Mouse (Mus musculus) ZHBTc4 (cell line): ENCODE results near the gene Ropn1l.
A peak's percentile ranks its signal among the peaks of the same experiment; 100 is the strongest.

Experiments used
- DNase-seq: peaks from one replicate; pipeline ENCODE4 v3.0.0-alpha.2; 2011; ENCODE audit warnings: low read depth, low spot score

The Ropn1l gene

DNA sequence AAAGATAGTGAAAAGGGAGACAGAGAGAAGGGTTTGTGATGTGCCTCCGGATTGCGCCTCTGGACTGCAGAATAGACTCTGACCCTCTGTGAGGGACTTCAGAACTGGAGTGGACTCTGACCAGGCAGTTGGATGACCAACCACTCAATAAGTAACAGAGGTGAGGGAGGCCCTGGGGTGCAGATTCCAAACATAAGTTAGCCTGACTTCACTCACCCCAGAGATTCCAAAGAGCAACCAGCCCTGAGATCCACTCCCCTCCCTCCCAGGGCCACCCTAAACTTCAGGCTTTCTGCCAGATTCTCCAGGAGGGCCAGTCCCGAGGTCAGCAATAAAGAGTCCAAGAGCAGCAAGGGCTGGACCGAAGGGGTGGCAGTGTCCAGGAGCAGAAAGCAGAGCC, 46.0 kb downstream of the Ropn1l start:
- no peak for DNase-seq

DNA sequence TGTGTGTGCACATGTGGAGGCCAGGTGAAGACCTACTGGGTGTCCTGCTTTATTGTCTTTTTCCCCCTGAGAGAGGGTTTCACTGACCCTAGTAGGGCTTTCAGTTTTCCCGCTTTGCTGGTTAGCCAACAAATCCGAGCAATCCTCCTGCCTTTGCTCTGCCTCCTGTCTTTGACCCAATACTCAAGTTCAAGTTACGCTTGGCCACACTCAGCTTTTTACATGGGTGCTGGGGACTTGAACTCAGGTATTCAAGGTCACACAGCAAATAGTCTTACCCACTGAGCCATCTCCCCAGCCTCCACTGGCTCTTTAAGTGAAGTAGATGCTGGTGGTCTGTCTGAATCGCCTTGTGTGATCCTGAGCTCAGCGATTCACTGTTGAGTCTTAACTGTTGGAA, 46.7 kb downstream of the Ropn1l start:
- DNase-seq: no peak

DNA sequence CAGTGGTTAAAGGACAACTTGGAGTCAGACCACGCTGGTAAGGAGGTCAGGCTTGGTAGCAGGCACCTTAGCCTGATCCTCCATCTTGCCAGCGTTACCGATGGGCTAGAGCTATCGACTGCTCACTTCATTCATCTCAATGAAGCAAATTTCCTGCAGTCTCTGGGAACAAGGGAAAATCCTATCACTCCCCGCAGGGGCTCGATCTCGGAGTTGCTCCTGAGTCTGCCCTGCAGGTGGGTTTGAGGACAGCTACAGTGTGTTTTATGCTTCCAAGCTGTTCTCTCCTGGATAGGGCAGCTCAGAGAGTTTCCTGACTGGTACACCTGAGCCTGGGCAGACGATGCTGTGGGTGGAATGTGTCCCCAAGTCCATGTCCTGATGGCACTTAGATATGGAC, 49.2 kb downstream of the Ropn1l start:
- DNase-seq: peak; percentile 70

DNA sequence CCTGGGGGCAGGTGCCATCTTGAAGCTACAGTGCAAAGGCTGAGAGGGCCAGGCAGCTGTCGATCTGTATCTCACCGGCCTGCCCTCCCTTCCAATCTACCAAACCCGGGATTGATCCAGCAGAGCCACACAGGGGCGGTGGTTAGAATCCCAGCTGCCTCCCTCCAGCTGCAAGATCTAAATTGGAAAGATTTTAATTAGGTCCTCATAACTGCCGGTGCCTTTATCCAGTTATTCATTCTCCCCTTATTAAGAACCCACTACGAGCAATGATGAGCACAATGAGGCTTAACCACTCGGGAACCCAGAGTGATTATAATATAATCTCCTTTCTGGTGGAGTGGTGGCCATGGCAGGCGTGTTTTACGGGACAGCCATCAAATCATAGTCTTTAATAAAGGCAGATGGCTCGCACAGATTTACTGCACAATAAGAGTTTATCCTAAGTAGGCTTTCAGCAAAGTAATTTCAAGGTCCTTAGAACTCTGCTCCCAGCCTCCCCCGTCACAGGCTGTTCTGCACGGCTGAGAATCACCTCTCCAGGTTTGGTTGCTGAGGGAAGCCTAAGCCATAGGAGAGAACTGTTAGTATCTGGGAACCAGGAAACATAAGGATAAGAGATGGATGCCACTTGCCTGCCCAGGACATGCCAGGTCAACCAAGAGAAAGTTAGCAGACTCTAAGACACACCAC, 51.2 kb downstream of the Ropn1l start:
- no peak for DNase-seq

DNA sequence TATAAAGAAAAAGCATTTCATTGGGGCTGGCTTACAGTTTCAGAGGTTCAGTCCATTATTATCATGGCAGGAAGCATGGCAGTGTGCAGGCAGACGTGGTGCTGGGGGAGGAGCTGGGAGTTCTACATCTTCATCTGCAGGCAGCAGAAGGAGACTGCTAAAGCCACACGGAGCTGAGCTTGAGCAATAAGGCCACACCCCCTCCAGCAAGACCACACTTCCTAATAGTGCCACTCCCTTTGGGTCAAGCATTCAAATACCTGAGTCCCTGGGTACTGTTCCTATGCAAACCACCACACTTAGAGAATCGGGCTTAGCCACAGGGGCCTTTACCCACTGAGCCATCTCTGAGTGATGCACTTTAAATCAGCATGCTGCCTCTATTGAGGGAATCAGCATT, 52.6 kb downstream of the Ropn1l start:
- peak; percentile 78 for DNase-seq

DNA sequence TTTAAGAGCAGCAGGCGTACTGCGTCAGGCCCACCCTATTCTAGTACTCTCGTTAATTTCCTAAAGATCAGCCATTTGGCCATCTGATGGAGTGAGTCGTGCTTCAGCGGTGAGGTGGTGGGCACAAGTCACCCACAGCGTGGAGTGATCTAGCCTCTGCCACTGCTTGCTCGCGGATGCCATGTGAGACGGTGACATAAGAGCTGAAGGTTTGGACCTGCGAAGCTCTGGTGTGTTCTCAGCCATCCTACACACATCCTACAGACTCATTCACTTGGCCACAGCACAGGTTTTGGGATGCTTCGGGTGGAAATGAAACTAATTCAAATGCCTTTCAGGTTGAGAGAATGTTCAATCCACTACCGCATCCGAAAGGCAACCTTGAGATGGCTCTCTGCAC, 54.8 kb downstream of the Ropn1l start:
- DNase-seq: no peak

DNA sequence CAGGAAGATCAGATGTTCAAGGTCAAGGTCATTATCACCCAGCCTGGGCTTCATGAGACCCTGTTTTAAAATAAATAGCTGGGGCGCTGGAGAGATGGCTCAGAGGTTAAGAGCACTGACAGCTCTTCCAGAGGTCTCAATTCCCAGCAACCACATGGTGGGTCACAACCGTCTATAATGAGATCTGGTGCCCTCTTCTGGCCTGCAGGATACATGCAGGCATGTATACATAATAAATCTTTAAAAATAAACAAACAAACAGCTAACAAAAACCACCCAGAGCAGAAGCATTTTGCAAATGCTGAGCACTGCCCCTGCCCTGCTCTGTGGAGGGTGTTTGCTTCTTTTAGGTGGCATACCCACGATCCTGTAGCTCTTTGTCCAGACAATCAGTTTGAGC, 56.2 kb downstream of the Ropn1l start:
- no peak for DNase-seq

DNA sequence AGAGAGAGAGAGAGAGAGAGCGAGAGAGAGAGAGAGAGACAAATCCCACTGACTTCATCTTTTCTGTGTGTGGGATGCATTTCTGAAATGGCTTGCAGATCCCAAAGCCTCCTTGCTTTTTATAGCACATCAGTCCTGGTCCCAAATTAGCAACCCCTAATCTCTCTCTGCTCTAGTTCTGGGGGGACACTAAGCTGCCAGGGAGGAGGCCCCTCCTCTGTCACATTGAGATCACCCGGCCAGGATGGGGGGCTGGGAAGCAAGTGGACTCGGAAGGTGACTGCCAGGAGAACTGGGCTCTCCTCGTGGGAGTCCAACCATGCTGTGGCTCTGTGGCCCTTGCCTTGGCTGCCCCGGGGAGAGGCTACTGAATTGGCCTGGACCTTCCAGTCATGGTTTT, 56.8 kb downstream of the Ropn1l start:
- no peak for DNase-seq

DNA sequence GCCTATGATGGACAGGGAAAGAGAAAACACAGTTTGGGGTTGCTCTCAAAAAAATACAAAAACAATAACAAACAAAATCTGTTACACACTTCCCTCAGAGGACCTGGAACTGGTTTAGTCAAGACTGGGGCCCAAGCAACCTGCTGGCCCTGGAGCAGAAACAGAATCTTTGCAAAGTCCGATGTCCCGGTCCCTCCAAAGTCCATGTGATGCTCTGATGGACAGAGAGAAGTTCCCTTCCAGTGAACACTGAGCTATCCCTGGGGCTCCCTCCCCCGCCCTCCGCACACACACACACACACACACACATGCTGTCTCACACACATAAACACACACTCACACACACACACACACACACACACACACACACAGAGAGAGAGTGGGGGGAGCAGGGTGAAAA, 57.6 kb downstream of the Ropn1l start:
- DNase-seq: no peak

DNA sequence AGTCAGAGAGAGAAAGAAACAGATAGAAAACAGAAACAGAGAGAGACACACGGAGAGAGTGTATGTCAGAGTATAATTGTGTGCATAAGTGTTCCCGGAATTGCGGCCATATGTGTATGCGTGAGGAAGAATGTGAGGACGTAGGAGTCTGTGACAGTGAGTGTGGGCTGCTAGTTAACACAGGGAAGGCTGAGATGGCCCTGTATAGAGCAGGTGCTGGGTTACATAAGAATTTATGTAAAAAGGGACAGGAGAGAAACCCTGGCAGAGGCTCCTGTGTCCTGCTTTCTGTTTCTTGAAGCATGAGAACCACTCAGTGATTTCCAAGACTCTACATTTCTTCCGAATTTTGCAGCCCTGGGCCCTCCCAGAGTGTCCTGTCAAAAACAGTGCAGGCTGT, 60.1 kb downstream of the Ropn1l start:
- DNase-seq: no peak

DNA sequence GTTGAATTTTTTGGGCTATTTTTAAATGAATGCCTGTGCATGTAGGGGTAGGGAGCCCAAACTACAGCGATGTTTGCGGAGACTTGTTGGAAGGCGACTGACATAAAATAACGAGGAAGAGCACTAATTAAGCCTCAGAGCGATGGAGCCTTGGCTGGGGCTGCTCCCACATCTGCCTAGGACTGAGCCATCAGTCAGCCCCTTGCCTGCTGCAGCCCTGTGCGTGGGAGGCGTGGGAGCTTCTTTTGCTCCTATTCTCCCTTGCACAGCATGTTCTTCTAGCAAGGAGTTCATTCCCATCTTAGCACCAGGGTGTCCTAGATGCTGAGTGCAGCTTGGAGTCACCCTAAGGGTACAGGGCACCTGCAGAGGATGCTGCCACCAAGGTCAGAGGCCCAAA, 60.8 kb downstream of the Ropn1l start:
- DNase-seq: no peak

DNA sequence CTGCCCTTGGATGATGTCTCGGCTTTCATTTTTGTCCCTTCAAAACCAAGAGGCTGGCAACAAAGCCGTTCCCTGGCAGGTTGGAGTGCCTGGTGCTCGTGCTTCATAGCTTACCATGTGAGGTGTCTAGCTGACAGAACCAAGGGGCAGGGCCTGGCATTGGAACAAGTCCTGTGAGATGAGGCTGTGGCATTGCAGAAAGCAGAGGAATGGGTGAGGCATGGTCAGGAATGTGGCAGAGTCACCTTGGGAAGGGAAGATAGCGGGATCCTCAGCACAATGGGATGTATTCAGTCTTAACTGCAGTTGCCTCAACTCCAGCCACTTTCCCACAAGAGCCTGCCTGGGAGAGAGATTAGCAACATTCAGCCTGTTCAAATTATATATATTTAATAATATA, 61.4 kb downstream of the Ropn1l start:
- no peak for DNase-seq
